Mouse (Mus musculus): ENCODE data around the gene Ttc4. TPM values are rescaled to one million over a fixed set of nuclear protein-coding genes. Genes with fewer than 3 reads are reported as not detected.

Ttc4 gene
- polyA plus RNA-seq, 1 experiment, result 60.6 TPM

DNA sequence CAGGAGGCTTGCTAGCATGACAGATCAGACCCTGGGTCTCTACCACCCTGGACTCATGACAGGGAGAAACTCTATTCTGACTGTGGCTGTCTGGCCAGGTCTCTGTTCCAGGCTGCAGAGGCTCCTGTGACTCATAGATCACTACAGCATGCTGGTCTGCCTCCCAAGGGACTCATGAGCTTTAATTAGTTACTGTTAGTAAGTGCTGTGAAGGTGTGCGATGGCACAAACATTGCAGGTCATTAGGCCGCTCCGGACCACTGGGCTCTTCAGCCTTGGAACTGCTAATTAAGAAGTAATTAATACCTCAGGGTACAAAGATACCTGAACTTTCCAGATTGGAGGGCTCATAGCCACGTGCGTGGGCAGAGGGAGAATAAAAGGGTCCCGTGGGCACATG is 31.6 kb downstream of the Ttc4 start:
- H3K36me3 ChIP-seq (ENCODE audit: control insufficient read depth, insufficient read depth, low read length, poor library complexity, severe bottlenecking), result no peaks in the 10 kb centered on the region
- no peak for TF ChIP-seq POLR2A (IDR thresholded peaks at IDR 0.05; ENCODE audit: insufficient read depth, low read length)
- TF ChIP-seq EP300 (IDR thresholded peaks at IDR 0.05; ENCODE audit: insufficient read depth, low read depth, low read length), result no peak
- TF ChIP-seq CTCF (IDR thresholded peaks at IDR 0.05; ENCODE audit: low read depth, low read length), result no peak
- no peaks in the 10 kb centered on the region for H3K9me3 ChIP-seq (replicated peaks; ENCODE audit: control insufficient read depth, insufficient read depth, low read length, poor library complexity, severe bottlenecking)
- no peak overlapping the region for H3K4me3 ChIP-seq (ENCODE audit: low read depth, low read length)
- no peaks in the 10 kb centered on the region for H3K27me3 ChIP-seq (ENCODE audit: control insufficient read depth, insufficient read depth, low read length, poor library complexity, severe bottlenecking)
- H3K27ac ChIP-seq (ENCODE audit: insufficient read depth, low read length), result no peak overlapping the region
- no peaks in the 10 kb centered on the region for H3K4me1 ChIP-seq (ENCODE audit: control insufficient read depth, insufficient read depth, low read length)
- H3K9ac ChIP-seq (ENCODE audit: low read depth, poor library complexity, severe bottlenecking), result no peak overlapping the region

DNA sequence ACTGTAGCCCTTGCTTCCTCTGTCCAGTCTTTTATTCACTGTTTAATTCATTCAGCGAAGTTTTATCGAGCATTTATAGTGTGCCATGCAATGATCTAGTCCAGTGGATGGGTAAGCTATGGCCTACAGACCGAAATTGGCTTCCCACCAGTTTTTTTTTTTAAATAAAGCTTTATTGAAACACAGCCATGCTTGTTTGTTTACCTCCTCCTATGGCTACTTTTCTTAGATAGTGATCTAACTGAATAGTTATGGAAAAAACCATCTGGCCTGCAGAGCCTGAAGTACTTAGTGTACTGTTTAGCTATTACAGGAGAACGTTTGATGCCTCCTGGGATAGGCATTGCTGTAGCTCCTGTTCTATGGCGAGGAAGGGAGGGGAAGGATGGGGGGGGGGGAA is 32.9 kb downstream of the Ttc4 start:
- no peak overlapping the region for H3K27ac ChIP-seq (ENCODE audit: insufficient read depth, low read length)
- TF ChIP-seq EP300 (IDR thresholded peaks at IDR 0.05; ENCODE audit: insufficient read depth, low read depth, low read length) (no peak), POLR2A (IDR thresholded peaks at IDR 0.05; ENCODE audit: insufficient read depth, low read length) (no peak), CTCF (IDR thresholded peaks at IDR 0.05; ENCODE audit: low read depth, low read length) (no peak)
- no peaks in the 10 kb centered on the region for H3K9me3 ChIP-seq (replicated peaks; ENCODE audit: control insufficient read depth, insufficient read depth, low read length, poor library complexity, severe bottlenecking)

DNA sequence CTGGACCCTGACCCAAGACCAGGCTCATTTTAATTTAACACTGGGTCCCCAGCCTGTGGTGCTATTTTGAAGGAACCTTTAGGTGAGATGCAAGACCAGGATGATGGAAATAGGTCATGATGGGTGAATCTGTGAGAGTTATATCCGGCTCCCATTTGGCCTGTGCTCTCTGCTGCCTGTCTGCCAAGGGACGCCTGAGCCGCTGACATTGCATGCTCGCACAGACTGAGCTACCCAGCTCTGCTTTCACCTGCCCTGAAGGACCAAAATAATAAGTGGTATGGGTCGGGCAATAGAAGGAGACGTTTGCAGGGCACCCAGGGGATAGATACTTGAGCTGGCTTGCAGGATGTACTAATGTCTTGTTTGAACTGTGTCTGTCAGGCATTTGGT is 34.5 kb downstream of the Ttc4 start:
- Histone ChIP-seq H3K4me3 (ENCODE audit: low read depth, low read length) (no peak overlapping the region), H3K9me3 (replicated peaks; ENCODE audit: control insufficient read depth, insufficient read depth, low read length, poor library complexity, severe bottlenecking) (no peaks in the 10 kb centered on the region), H3K36me3 (ENCODE audit: control insufficient read depth, insufficient read depth, low read length, poor library complexity, severe bottlenecking) (no peaks in the 10 kb centered on the region), H3K27ac (ENCODE audit: insufficient read depth, low read length) (no peak overlapping the region), H3K27me3 (ENCODE audit: control insufficient read depth, insufficient read depth, low read length, poor library complexity, severe bottlenecking) (no peaks in the 10 kb centered on the region), H3K4me1 (ENCODE audit: control insufficient read depth, insufficient read depth, low read length) (no peaks in the 10 kb centered on the region), H3K9ac (ENCODE audit: low read depth, poor library complexity, severe bottlenecking) (no peak overlapping the region)
- TF ChIP-seq POLR2A (IDR thresholded peaks at IDR 0.05; ENCODE audit: insufficient read depth, low read length), result no peak
- TF ChIP-seq CTCF (IDR thresholded peaks at IDR 0.05; ENCODE audit: low read depth, low read length), result no peak
- TF ChIP-seq EP300 (IDR thresholded peaks at IDR 0.05; ENCODE audit: insufficient read depth, low read depth, low read length), result no peak

More for the DNA sequence above, 32.9 kb downstream of the Ttc4 start:
- Histone ChIP-seq H3K4me3 (ENCODE audit: low read depth, low read length) (no peak overlapping the region), H3K9ac (ENCODE audit: low read depth, poor library complexity, severe bottlenecking) (no peak overlapping the region), H3K36me3 (ENCODE audit: control insufficient read depth, insufficient read depth, low read length, poor library complexity, severe bottlenecking) (no peaks in the 10 kb centered on the region), H3K4me1 (ENCODE audit: control insufficient read depth, insufficient read depth, low read length) (no peaks in the 10 kb centered on the region), H3K27me3 (ENCODE audit: control insufficient read depth, insufficient read depth, low read length, poor library complexity, severe bottlenecking) (no peaks in the 10 kb centered on the region)

DNA sequence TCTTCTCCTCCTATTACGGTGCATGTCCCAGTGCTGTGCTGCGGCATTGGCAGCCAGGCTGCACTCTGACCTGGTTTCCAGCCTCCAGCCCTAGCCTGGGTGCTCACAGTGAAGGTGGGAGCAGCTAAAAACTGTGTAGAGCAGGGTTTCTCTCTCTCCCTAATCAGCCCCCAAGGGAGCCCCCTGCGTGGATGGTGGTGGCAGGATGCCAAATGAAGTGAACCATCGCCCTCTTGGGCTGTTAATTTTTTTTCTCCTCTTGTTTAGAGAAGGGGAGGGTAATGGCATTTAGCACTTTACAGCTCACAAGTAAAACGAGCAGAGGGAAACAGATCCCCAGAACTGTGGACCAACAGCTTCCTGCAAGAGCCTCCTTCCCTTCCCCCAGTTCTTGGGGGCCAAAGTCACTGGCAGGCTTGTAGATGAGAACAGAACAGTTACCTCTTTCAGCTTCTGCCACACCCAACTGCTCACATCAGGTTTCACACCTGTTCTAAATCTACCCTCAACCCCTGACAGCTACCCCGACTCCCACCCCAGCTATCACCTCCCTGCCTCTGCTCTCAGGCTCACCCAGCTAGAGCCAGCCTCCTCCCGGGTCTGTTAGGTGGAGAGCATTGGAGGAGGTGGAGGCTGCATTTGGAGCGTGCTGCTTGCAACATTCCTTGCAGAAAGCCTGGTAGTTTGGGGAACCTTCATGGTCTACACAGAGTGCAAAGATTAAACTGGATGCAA is 35.1 kb downstream of the Ttc4 start:
- TF ChIP-seq POLR2A (IDR thresholded peaks at IDR 0.05; ENCODE audit: insufficient read depth, low read length) (no peak), CTCF (IDR thresholded peaks at IDR 0.05; ENCODE audit: low read depth, low read length) (no peak), EP300 (IDR thresholded peaks at IDR 0.05; ENCODE audit: insufficient read depth, low read depth, low read length) (no peak)
- no peaks in the 10 kb centered on the region for H3K4me1 ChIP-seq (ENCODE audit: control insufficient read depth, insufficient read depth, low read length)
- H3K27me3 ChIP-seq (ENCODE audit: control insufficient read depth, insufficient read depth, low read length, poor library complexity, severe bottlenecking), result no peaks in the 10 kb centered on the region
- H3K4me3 ChIP-seq (ENCODE audit: low read depth, low read length), result no peak overlapping the region
- H3K9me3 ChIP-seq (replicated peaks; ENCODE audit: control insufficient read depth, insufficient read depth, low read length, poor library complexity, severe bottlenecking), result no peaks in the 10 kb centered on the region
- no peaks in the 10 kb centered on the region for H3K36me3 ChIP-seq (ENCODE audit: control insufficient read depth, insufficient read depth, low read length, poor library complexity, severe bottlenecking)
- no peak overlapping the region for H3K27ac ChIP-seq (ENCODE audit: insufficient read depth, low read length)
- H3K9ac ChIP-seq (ENCODE audit: low read depth, poor library complexity, severe bottlenecking), result no peak overlapping the region

DNA sequence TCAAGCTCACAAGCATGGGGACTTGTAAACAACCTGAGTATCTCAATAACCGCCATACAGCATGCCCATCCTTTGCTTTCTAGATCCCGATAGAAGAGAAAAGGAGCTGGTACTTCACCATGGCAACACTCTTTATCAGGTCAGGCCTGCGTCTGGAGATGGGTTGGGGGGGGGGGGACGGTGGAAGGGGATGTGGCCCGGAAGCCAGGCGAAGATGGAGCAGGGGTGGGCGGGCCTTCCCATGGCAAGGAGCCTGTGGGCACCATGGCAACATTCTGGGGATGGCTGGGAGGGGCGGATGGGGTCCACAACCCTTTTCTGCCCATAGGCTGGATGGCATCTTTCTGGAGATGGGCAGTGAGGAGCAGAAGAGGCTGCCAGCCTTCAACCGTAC is 44.7 kb downstream of the Ttc4 start:
- Histone ChIP-seq H3K9ac (ENCODE audit: low read depth, poor library complexity, severe bottlenecking) (no peak overlapping the region), H3K36me3 (ENCODE audit: control insufficient read depth, insufficient read depth, low read length, poor library complexity, severe bottlenecking) (no peaks in the 10 kb centered on the region), H3K27ac (ENCODE audit: insufficient read depth, low read length) (no peak overlapping the region), H3K27me3 (ENCODE audit: control insufficient read depth, insufficient read depth, low read length, poor library complexity, severe bottlenecking) (no peaks in the 10 kb centered on the region), H3K4me1 (ENCODE audit: control insufficient read depth, insufficient read depth, low read length) (no peaks in the 10 kb centered on the region), H3K9me3 (replicated peaks; ENCODE audit: control insufficient read depth, insufficient read depth, low read length, poor library complexity, severe bottlenecking) (no peaks in the 10 kb centered on the region), H3K4me3 (ENCODE audit: low read depth, low read length) (no peak overlapping the region)
- no peak for TF ChIP-seq EP300 (IDR thresholded peaks at IDR 0.05; ENCODE audit: insufficient read depth, low read depth, low read length)
- no peak for TF ChIP-seq CTCF (IDR thresholded peaks at IDR 0.05; ENCODE audit: low read depth, low read length)
- no peak for TF ChIP-seq POLR2A (IDR thresholded peaks at IDR 0.05; ENCODE audit: insufficient read depth, low read length)

DNA sequence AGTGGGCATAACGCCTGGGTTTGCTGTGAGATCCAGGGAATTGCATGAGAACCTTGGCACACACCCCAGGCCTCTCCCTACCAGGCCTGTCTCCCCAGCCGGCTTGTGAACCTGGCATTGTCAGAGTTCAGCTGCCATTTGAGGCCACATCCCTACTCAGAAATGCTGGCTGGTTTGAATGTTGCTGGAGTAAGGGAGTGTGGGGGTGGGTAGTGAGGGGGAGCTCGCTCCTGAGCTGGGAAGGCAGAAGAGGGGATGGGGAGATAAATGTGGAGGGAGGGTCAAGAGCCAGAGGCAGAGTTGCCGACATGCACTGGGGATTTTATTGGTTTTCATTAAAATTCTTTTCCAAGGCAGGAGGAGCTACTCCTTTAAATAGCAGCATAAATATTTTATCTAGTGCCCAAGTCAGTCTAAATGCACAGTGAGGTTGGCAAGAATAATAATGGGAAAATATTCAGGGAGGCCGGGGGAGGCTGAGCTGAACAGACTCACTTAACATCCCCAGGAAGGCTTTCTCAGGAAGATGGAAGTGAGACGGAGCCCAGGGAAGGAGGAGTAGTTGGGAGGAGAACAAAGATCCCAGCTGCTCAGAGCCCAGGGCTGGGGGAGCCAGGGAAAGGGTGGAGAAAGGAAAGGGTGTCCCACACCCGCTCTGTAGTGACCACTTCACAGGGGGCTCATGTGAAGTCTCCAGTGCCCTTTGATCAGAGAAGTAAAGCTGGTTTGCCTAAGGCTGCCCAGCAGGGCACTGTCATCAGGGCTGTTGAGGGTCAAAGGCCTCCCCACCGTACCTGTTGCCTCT is 45.3 kb downstream of the Ttc4 start:
- no peak overlapping the region for H3K27ac ChIP-seq (ENCODE audit: insufficient read depth, low read length)

More for the DNA sequence above, 45.3 kb downstream of the Ttc4 start:
- Histone ChIP-seq H3K9me3 (replicated peaks; ENCODE audit: control insufficient read depth, insufficient read depth, low read length, poor library complexity, severe bottlenecking) (no peaks in the 10 kb centered on the region), H3K4me3 (ENCODE audit: low read depth, low read length) (no peak overlapping the region), H3K9ac (ENCODE audit: low read depth, poor library complexity, severe bottlenecking) (no peak overlapping the region), H3K4me1 (ENCODE audit: control insufficient read depth, insufficient read depth, low read length) (peaks cover 3% of the 10 kb centered on the region), H3K36me3 (ENCODE audit: control insufficient read depth, insufficient read depth, low read length, poor library complexity, severe bottlenecking) (no peaks in the 10 kb centered on the region), H3K27me3 (ENCODE audit: control insufficient read depth, insufficient read depth, low read length, poor library complexity, severe bottlenecking) (no peaks in the 10 kb centered on the region)
- TF ChIP-seq POLR2A (IDR thresholded peaks at IDR 0.05; ENCODE audit: insufficient read depth, low read length) (no peak), EP300 (IDR thresholded peaks at IDR 0.05; ENCODE audit: insufficient read depth, low read depth, low read length) (no peak), CTCF (IDR thresholded peaks at IDR 0.05; ENCODE audit: low read depth, low read length) (no peak)

All from ES-Bruce4 (cell line).